Mouse (Mus musculus): ENCODE results near the gene Trio.

DNA sequence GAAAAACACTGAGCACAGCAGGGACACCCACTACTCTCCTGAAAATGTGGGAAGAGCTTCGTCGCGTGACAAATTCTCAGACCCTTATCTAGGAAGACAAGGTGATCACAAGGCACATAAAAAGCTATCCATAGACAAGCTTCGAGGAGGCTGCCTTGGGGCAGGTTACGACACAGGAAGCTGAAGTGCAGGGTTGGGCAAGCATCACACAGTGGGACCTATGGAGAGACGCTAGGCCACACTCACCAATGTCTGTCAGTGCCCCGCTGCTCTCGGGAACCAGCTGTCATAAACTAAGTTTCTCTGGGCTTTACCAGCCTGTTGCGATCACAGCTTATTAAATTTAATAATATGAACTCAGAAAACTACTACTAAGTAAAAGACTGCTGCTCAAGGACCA lies 149.9 kb downstream of the Trio start:
- TF ChIP-seq POLR2A (IDR thresholded peaks at IDR 0.05; ENCODE audit: extremely low read depth, insufficient read depth, low read length) (no peak), CTCF (IDR thresholded peaks at IDR 0.05; ENCODE audit: extremely low read depth, insufficient read depth, low read length) (no peak)
